Mouse (Mus musculus) intestine, postnatal 0 days (tissue): ENCODE measurements around the gene Rnf207. TPM values are rescaled to one million over a fixed set of nuclear protein-coding genes. Genes with fewer than 3 reads are reported as not detected.

Experiments used
- ATAC-seq: fragments of 200-750 bp; cut with Nextera tagmentation; 2 replicates; pipeline ENCODE4 v1.8.0; 2017; ENCODE audit warnings: mild to moderate bottlenecking, moderate TSS enrichment, moderate library complexity
- H3K27ac ChIP-seq: fragments of 300-500 bp; sonication (generic); 2 replicates; pipeline ENCODE4 v1.5.1; 2014; ENCODE audit warnings: mild to moderate bottlenecking, low read depth, low read length, moderate library complexity
- H3K27me3 ChIP-seq: fragments of 300-500 bp; sonication (generic); replicated peaks from 2 replicates; pipeline ENCODE4 v1.6.1; 2014; ENCODE audit warnings: low read length, mixed read lengths; ENCODE audit not compliant: control insufficient read depth, insufficient read depth
- H3K36me3 ChIP-seq: fragments of 300-500 bp; sonication (generic); 2 replicates; pipeline ENCODE4 v1.6.1; 2014; ENCODE audit warnings: mild to moderate bottlenecking, moderate library complexity; ENCODE audit not compliant: control insufficient read depth, insufficient read depth
- H3K4me1 ChIP-seq: fragments of 300-500 bp; sonication (generic); replicated peaks from 2 replicates; pipeline ENCODE4 v1.6.1; 2014; ENCODE audit warnings: antibody characterized with exemption, low read length, mixed read lengths; ENCODE audit not compliant: control insufficient read depth, insufficient read depth
- H3K4me2 ChIP-seq: fragments of 300-500 bp; sonication (generic); replicated peaks from 2 replicates; pipeline ENCODE4 v1.6.1; 2014; ENCODE audit warnings: low read depth, mild to moderate bottlenecking, moderate library complexity
- H3K4me3 ChIP-seq: fragments of 300-500 bp; sonication (generic); 2 replicates; pipeline ENCODE4 v1.5.1; 2014; ENCODE audit warnings: low read depth, low read length
- H3K9ac ChIP-seq: fragments of 300-500 bp; sonication (generic); 2 replicates; pipeline ENCODE4 v1.6.1; 2014; ENCODE audit warnings: mild to moderate bottlenecking, low read depth, low read length
- H3K9me3 ChIP-seq: fragments of 300-500 bp; sonication (generic); 2 replicates; pipeline ENCODE4 v1.6.1; 2016; ENCODE audit warnings: mixed run types; ENCODE audit not compliant: control insufficient read depth
- CTCF ChIP-seq: sonication (generic); IDR thresholded peaks from 2 replicates; pipeline ENCODE4 v1.5.1; 2016; ENCODE audit warnings: low read depth, mild to moderate bottlenecking, control low read depth, antibody characterized with exemption, moderate library complexity
- WGBS: fragments of 180-500 bp; shearing (Covaris S2); extraction: QIAGEN DNeasy Blood & Tissue Kit; methylation state at CpG from one replicate; pipeline ENCODE4 v1.1.7; 2014; 5-methylcytosine and 5-hydroxymethylcytosine counted together
- polyA plus RNA-seq: library from polyadenylated mRNA; unstranded; fragments of >200 nt; fragmentation: Nextera tagmentation; extraction: Ambion mirVana; gene quantifications from 2 replicates; pipeline ENCODE4 v1.2.1, GENCODE M21; 2015

Rnf207 gene
- polyA plus RNA-seq, 1 experiment from 2014 or later, result 0.70 TPM

GRCm38 (mm10) chr4:152262187-152262586 lies 56.6 kb downstream of the Rnf207 start:
- Histone ChIP-seq H3K9ac (no peak overlapping the region), H3K27ac (no peak overlapping the region), H3K27me3 (no peaks in the 10 kb centered on the region), H3K36me3 (no peaks in the 10 kb centered on the region; the same call in 1 of the 2 replicates), H3K4me2 (no peak overlapping the region), H3K4me3 (no peak overlapping the region), H3K4me1 (peaks cover 4% of the 10 kb centered on the region; the same call in 1 of the 2 replicates), H3K9me3 (no peaks in the 10 kb centered on the region)
- no peak for TF ChIP-seq CTCF
- WGBS, result 74% methylated on average over 9 of the region's 9 CpGs
- no peak for ATAC-seq

GRCm38 (mm10) chr4:152260451-152260850 lies 58.3 kb downstream of the Rnf207 start:
- no peak overlapping the region for H3K27ac ChIP-seq
- no peak for TF ChIP-seq CTCF
- no peak overlapping the region for H3K4me3 ChIP-seq
- H3K4me2 ChIP-seq, result no peak overlapping the region
- no peaks in the 10 kb centered on the region for H3K9me3 ChIP-seq
- no peaks in the 10 kb centered on the region; the same call in 1 of the 2 replicates for H3K36me3 ChIP-seq
- peaks cover 4% of the 10 kb centered on the region; the same call in 1 of the 2 replicates for H3K4me1 ChIP-seq
- no peak; the same call in 1 of the 2 replicates for ATAC-seq
- 84% methylated on average over 8 of the region's 8 CpGs for WGBS
- no peak overlapping the region for H3K9ac ChIP-seq
- no peaks in the 10 kb centered on the region for H3K27me3 ChIP-seq

- Histone ChIP-seq H3K9ac (no peak overlapping the region), H3K27me3 (no peaks in the 10 kb centered on the region), H3K4me1 (no peaks in the 10 kb centered on the region), H3K4me3 (no peak overlapping the region), H3K36me3 (no peaks in the 10 kb centered on the region), H3K27ac (no peak overlapping the region), H3K9me3 (no peaks in the 10 kb centered on the region), H3K4me2 (no peak overlapping the region)
- no peak for TF ChIP-seq CTCF
- ATAC-seq, result peak; percentile 9; the same call in 1 of the 2 replicates
- WGBS, result 39% methylated on average over 6 of the region's 6 CpGs
These were observed 61.7 kb downstream of the Rnf207 start for GRCm38 (mm10) chr4:152257070-152257469.

Other genes starting within 250 kb of the Rnf207 start
- gene Plekhg5, start 246.5 kb downstream of the Rnf207 start, polyA plus RNA-seq, result 14.0 and 19.6 TPM in 2 replicates
- 0.82 and 1.2 TPM in 2 replicates for gene Tnfrsf25, start 203.1 kb downstream of the Rnf207 start, polyA plus RNA-seq
- gene Espn, start 166.6 kb downstream of the Rnf207 start, polyA plus RNA-seq, result 260 and 264 TPM in 2 replicates
- gene Hes2, start 160.1 kb downstream of the Rnf207 start, polyA plus RNA-seq, result 8.6 and 11.2 TPM in 2 replicates
- gene Acot7, start 140.9 kb downstream of the Rnf207 start, polyA plus RNA-seq, result 24.1 and 28.7 TPM in 2 replicates
- 2.9 and 3.1 TPM in 2 replicates for gene Gpr153, start 44.8 kb downstream of the Rnf207 start, polyA plus RNA-seq
- gene Hes3, start 27.3 kb downstream of the Rnf207 start, polyA plus RNA-seq, result not detected in 2 replicates
- gene Icmt, start 21.8 kb downstream of the Rnf207 start, polyA plus RNA-seq, result 12.6 and 12.9 TPM in 2 replicates
- gene Rpl22, start 6.7 kb upstream of the Rnf207 start, polyA plus RNA-seq, result 281 and 296 TPM in 2 replicates
- gene Chd5, start 19.7 kb upstream of the Rnf207 start, polyA plus RNA-seq, result 1.4 and 1.5 TPM in 2 replicates
- 0.47 and 0.48 TPM in 2 replicates for gene Nphp4, start 157.7 kb upstream of the Rnf207 start, polyA plus RNA-seq
- 1.1 and 2.0 TPM in 2 replicates for gene Kcnab2, start 158.9 kb upstream of the Rnf207 start, polyA plus RNA-seq